Mouse (Mus musculus) lung, embryonic 16.5 days (tissue): ENCODE data around the gene Cabin1. TPM values are rescaled to one million over a fixed set of nuclear protein-coding genes. Genes with fewer than 3 reads are reported as not detected.

ENCODE experiments used
- ATAC-seq: fragments of 200-750 bp; cut with Nextera tagmentation; 2 replicates; pipeline ENCODE4 v1.8.0; 2017; ENCODE audit warnings: low read depth, mild to moderate bottlenecking, moderate library complexity
- H3K27ac ChIP-seq: fragments of 300-500 bp; sonication (generic); 2 replicates; pipeline ENCODE4 v1.5.1; 2014; ENCODE audit warnings: mild to moderate bottlenecking, control low read depth, low read length
- H3K27me3 ChIP-seq: fragments of 300-500 bp; sonication (generic); 2 replicates; pipeline ENCODE4 v1.6.1; 2014; ENCODE audit warnings: low read depth, low read length, mixed read lengths; ENCODE audit not compliant: control insufficient read depth, insufficient read depth
- H3K36me3 ChIP-seq: fragments of 300-500 bp; sonication (generic); 2 replicates; pipeline ENCODE4 v1.6.1; 2014; ENCODE audit warnings: low read length; ENCODE audit not compliant: control insufficient read depth, insufficient read depth
- H3K4me1 ChIP-seq: fragments of 300-500 bp; sonication (generic); replicated peaks from 2 replicates; pipeline ENCODE4 v1.6.1; 2014; ENCODE audit warnings: low read length, mixed read lengths; ENCODE audit not compliant: control insufficient read depth, insufficient read depth
- H3K4me2 ChIP-seq: fragments of 300-500 bp; sonication (generic); 2 replicates; pipeline ENCODE4 v1.6.1; 2014; ENCODE audit warnings: low read depth, low read length, control low read depth
- H3K4me3 ChIP-seq: fragments of 300-500 bp; sonication (generic); 2 replicates; pipeline ENCODE4 v1.5.1; 2014; ENCODE audit warnings: mild to moderate bottlenecking, low read length, control low read depth
- H3K9ac ChIP-seq: fragments of 300-500 bp; sonication (generic); 2 replicates; pipeline ENCODE4 v1.6.1; 2014; ENCODE audit warnings: low read length, control low read depth
- H3K9me3 ChIP-seq: fragments of 300-500 bp; sonication (generic); 2 replicates; pipeline ENCODE4 v1.6.1; 2016; ENCODE audit warnings: low read length; ENCODE audit not compliant: control insufficient read depth
- WGBS: fragments of 180-500 bp; shearing (Covaris S2); extraction: QIAGEN DNeasy Blood & Tissue Kit; methylation state at CpG from one replicate; pipeline ENCODE4 v1.1.7; 2014; 5-methylcytosine and 5-hydroxymethylcytosine counted together
- polyA plus RNA-seq: library from polyadenylated mRNA; unstranded; fragments of >200 nt; fragmentation: Nextera tagmentation; extraction: Ambion mirVana; gene quantifications from 2 replicates; pipeline ENCODE4 v1.2.1, GENCODE M21; 2015

Gene Cabin1
- polyA plus RNA-seq, 1 experiment from 2014 or later: 39.7 TPM

GRCm38 (mm10) chr10:75789081-75789735 is 25.1 kb upstream of the Cabin1 start:
- H3K9me3 ChIP-seq: no peaks in the 10 kb centered on the region
- no peak for ATAC-seq

GRCm38 (mm10) chr10:75788277-75788676 is 24.1 kb upstream of the Cabin1 start:
- Histone ChIP-seq H3K9ac (no peak overlapping the region), H3K27me3 (no peaks in the 10 kb centered on the region), H3K4me3 (no peak overlapping the region), H3K9me3 (no peaks in the 10 kb centered on the region), H3K4me2 (no peak overlapping the region), H3K36me3 (no peaks in the 10 kb centered on the region), H3K4me1 (peaks cover 4% of the 10 kb centered on the region; the same call in 1 of the 2 replicates), H3K27ac (no peak overlapping the region)
- 88% methylated on average over 8 of the region's 8 CpGs for WGBS
- no peak for ATAC-seq

More at GRCm38 (mm10) chr10:75789081-75789735, 25.1 kb upstream of the Cabin1 start:
- no peak overlapping the region for H3K27ac ChIP-seq
- H3K27me3 ChIP-seq: no peaks in the 10 kb centered on the region
- no peaks in the 10 kb centered on the region for H3K36me3 ChIP-seq
- no peak overlapping the region for H3K4me2 ChIP-seq
- no peak overlapping the region for H3K4me3 ChIP-seq
- 77% methylated on average over 6 of the region's 6 CpGs for WGBS
- no peak overlapping the region for H3K9ac ChIP-seq
- H3K4me1 ChIP-seq: peaks cover 4% of the 10 kb centered on the region; the same call in 1 of the 2 replicates

- Histone ChIP-seq H3K27ac (no peak overlapping the region), H3K9me3 (no peaks in the 10 kb centered on the region), H3K4me3 (no peak overlapping the region), H3K27me3 (no peaks in the 10 kb centered on the region), H3K9ac (no peak overlapping the region), H3K4me2 (no peak overlapping the region), H3K4me1 (peaks cover 4% of the 10 kb centered on the region), H3K36me3 (no peaks in the 10 kb centered on the region)
- 51% methylated on average over 1 of the region's 1 CpGs for WGBS
- no peak for ATAC-seq
These were observed 21.3 kb upstream of the Cabin1 start for GRCm38 (mm10) chr10:75785442-75785841.

GRCm38 (mm10) chr10:75780769-75781578 is 16.8 kb upstream of the Cabin1 start, which contains the start of the genes Gm20441 and Gstt3:
Gm20441 (minus strand) TSS chr10:75780954.
Gstt3 (minus strand) TSS chr10:75781414.
- peak; percentile 93 for ATAC-seq
- Histone ChIP-seq H3K4me3 (peak within 1 kb of the TSS; percentile 56), H3K4me2 (peak within 1 kb of the TSS; percentile 91), H3K27ac (peak within 1 kb of the TSS; percentile 91), H3K9me3 (no peaks in the 10 kb centered on the region), H3K36me3 (no peaks in the 10 kb centered on the region), H3K9ac (peak within 1 kb of the TSS; percentile 70), H3K27me3 (no peaks in the 10 kb centered on the region), H3K4me1 (peaks cover 6% of the 10 kb centered on the region)
- under 1% methylated on average over 28 of the region's 28 CpGs for WGBS

- H3K27me3 ChIP-seq: no peaks in the 10 kb centered on the region
- no peaks in the 10 kb centered on the region for H3K36me3 ChIP-seq
- no peaks in the 10 kb centered on the region for H3K9me3 ChIP-seq
- H3K4me2 ChIP-seq: peak overlapping the region; percentile 91
- 27% methylated on average over 15 of the region's 15 CpGs for WGBS
- no peak overlapping the region for H3K9ac ChIP-seq
- peak overlapping the region; percentile 45 for H3K27ac ChIP-seq
- peaks cover 6% of the 10 kb centered on the region for H3K4me1 ChIP-seq
- peak overlapping the region; percentile 56 for H3K4me3 ChIP-seq
- ATAC-seq: peak; percentile 30; the same call in 1 of the 2 replicates
These were observed 15.3 kb upstream of the Cabin1 start for GRCm38 (mm10) chr10:75779206-75780174.

GRCm38 (mm10) chr10:75777885-75778284 is 13.7 kb upstream of the Cabin1 start:
- peaks cover 9% of the 10 kb centered on the region for H3K4me1 ChIP-seq
- no peaks in the 10 kb centered on the region for H3K36me3 ChIP-seq
- H3K4me2 ChIP-seq: no peak overlapping the region
- WGBS: 70% methylated on average over 2 of the region's 2 CpGs
- no peak overlapping the region for H3K27ac ChIP-seq
- H3K9me3 ChIP-seq: no peaks in the 10 kb centered on the region
- H3K9ac ChIP-seq: no peak overlapping the region
- H3K27me3 ChIP-seq: no peaks in the 10 kb centered on the region
- ATAC-seq: no peak
- H3K4me3 ChIP-seq: no peak overlapping the region

- ATAC-seq: no peak
- no peaks in the 10 kb centered on the region for H3K27me3 ChIP-seq
- no peak overlapping the region for H3K27ac ChIP-seq
- peaks cover 14% of the 10 kb centered on the region for H3K4me1 ChIP-seq
- H3K9ac ChIP-seq: no peak overlapping the region
- no peak overlapping the region for H3K4me2 ChIP-seq
- no peaks in the 10 kb centered on the region for H3K36me3 ChIP-seq
- H3K9me3 ChIP-seq: no peaks in the 10 kb centered on the region
- no peak overlapping the region for H3K4me3 ChIP-seq
- 81% methylated on average over 6 of the region's 6 CpGs for WGBS
These were observed 12.4 kb upstream of the Cabin1 start for GRCm38 (mm10) chr10:75776562-75776961.

GRCm38 (mm10) chr10:75774587-75774986 is 10.4 kb upstream of the Cabin1 start:
- H3K27ac ChIP-seq: no peak overlapping the region
- H3K4me2 ChIP-seq: no peak overlapping the region
- H3K9me3 ChIP-seq: no peaks in the 10 kb centered on the region
- no peaks in the 10 kb centered on the region for H3K36me3 ChIP-seq
- no peak for ATAC-seq
- H3K9ac ChIP-seq: no peak overlapping the region
- H3K4me3 ChIP-seq: no peak overlapping the region
- no peaks in the 10 kb centered on the region for H3K27me3 ChIP-seq
- peaks cover 9% of the 10 kb centered on the region; the same call in 1 of the 2 replicates for H3K4me1 ChIP-seq
- WGBS: 88% methylated on average over 9 of the region's 9 CpGs
